Mouse (Mus musculus): ENCODE data around the gene Mrgprb5.
"Not testable (repeated sequence)": the region's sequence is repeated elsewhere in the genome, so short reads cannot be mapped to it uniquely, and the experiment has no call there.

The Mrgprb5 gene

DNA sequence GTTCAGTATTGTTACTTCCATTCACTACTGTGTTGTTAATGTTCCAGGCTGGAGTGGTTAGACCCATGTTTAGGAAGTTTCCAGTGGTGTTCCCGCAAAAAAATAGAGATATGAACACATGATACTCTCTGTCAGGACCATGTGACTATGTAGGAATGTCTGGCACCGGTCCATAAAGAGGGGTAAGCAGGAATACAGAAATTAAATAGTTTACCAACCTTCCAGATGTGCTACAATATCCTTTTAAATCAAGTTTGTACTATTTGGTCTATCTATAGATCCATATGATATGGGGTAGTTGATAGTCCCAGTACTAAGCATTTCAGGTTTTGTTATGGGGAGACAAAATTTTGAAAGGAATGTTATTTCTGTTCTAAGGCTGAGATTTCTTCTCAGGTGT, at the start of gene Mrgprb5:
Gene Mrgprb5, minus strand, starts transcription at position 101 of the 400 bp plus-strand sequence.
- DNase-seq (ENCODE audit: low spot score): no peak

DNA sequence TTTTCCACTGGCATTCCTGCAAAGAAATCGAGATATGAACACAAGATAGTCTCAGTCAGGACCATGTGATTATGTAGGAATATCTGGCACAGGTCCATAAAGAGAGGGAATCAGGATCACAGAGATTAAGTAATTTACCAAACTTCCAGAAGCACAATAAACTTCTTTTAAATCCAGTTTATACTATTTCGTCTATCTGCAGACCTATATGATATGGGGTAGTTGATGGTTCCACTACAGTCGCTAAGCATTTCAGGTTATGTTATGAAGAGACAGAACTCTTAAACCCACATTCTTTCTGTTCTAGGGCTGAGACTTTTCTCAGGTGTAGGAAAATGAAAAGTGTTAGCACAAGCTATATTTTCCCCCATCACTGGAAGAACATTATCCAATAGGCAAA, 30.4 kb upstream of the Mrgprb5 start, which contains the start of gene Mrgprb4:
Gene Mrgprb4, minus strand, starts transcription at position 101 of the 400 bp plus-strand sequence.
- no peak for DNase-seq (ENCODE audit: low spot score)

DNA sequence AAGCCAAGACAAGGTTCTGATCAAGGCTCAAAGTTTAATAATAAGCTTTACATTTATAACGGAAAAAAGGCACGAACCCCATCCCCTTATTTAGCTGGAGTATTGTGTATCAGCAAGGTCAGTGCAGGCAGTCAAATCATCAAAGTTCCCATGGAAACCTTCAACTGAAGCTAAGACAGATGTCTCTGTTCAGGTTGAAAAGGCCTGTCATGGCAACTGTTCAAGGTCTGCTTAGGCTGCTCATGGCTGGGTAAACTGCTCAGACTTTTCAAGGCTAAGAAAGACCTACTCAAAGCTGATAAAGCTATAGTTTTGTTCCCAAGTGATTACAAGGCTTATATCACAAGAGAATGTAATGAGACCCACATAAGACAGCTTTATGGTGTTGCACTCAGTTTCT, 1.3 kb downstream of the Mrgprb5 start:
- no peak for DNase-seq (ENCODE audit: low spot score)

DNA sequence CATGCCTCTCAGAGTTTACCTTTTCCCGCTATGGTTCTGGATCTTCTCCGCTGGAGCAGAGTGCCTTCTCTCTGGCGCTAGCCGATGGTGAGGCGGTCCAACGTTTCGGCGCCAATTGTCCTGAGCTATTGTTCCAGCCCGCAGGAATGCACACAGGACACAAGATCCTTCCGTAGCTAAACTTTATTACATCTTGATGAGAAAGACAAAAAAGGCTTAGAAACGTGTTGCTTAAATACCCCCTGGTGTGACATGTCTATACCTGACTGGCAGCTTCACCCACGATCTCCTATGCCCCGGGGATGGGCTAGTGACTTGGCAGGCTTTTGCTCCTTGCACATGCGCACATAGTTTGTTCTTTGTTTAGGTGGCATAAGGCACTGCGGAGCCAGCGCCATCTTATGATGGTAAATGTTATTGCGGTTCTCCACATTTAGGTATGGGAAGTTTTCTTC, 30.5 kb downstream of the Mrgprb5 start:
- no peak for DNase-seq (ENCODE audit: low spot score)

DNA sequence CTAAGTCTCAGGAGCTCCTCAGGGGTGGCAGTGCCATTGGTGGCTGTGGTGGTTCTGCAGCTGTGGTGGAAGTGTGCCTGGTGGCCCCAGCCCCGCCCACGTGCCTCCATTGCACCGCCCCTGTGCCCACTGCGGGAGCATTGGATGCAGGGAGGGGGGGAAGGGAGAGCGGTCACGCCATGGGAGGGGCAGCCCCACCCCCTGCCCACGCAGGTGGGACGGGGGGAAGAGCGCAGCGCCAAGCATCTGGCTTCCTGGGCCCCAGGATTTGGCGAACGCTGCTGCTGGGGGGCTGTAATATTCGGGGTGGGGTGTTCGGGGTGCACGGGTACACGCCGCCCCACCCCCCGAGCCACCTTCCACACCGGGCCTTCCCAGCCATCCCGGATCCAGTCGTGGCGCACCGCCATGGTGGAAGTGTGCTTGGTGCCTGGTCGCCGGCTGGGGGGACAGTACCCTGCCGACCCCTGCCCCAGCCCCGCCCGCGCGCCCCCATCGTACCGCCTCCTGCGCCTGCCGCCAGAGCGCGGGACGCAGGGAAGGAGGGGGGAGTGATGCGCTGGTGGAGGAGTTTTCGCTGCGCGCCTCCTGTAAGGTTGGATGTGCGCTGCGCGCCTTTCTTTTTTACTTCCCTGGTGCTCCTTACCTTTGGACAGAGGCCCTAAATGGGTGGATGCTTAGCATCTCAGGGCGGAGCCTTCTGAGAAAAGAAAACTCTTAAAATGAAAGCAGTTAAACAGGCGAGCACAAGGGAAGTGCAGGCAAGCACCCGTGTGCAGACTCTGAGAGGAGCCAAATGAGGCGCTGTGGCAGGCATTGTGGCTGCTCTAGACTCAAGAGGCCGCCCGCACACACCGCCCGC, 31.4 kb downstream of the Mrgprb5 start:
- peak; percentile 81 for DNase-seq (ENCODE audit: low spot score)

DNA sequence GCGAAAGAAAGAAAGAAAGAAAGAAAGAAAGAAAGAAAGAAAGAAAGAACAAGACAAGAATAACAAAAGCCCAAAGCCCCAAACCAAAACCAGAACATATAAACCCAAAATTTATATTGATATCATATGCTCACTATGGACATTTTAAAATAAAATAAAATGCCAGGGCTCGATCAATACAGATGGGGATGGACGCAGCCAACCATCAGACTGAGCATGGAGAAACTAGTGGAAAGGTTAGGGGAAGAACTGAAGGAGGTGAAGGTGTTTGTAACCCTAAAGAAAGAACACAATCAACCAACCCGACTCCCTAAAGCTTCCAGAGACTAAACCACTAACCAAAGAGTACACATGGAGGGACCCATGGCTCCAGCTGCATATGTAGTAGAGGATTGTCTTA, 36.1 kb downstream of the Mrgprb5 start:
- DNase-seq (ENCODE audit: low spot score): no peak

DNA sequence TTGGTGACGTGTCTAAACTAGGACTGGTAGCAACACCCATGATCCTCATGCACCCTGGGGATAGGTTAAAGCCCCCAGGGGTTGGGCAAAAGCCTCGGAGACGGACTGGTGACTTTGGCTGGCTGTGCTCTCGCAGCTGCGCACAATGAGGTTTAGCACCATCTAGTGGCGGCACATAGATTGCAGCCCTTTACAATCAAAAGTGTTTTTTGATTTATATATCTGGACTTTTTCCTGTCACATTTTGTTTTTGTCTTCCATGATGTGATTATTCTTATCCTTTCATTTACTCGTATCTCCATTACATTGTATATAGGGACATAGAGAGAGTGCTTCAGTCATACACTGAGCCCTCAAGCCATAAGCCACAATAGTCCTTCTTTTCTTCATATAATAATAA, 36.6 kb downstream of the Mrgprb5 start:
- not testable (repeated sequence) for DNase-seq (ENCODE audit: low spot score)

DNA sequence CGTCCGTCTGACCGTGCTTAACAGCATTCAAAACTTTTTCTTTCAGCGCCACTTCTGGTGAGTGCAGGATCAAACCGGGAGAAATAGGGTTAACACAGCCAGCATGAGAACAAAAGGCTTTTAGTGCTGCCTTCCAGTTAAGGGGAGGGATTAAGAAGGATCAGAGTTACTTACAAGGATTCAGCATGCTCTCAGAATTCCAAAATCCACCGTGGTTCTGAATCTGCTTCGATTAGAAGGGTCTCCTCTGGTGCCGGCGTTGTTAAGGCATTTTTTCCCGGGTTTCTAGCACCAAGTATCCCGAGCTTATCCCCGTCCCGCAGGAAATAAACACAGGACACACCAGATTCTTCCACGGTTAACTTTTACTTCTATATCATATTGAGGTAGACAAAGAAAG, 37.0 kb downstream of the Mrgprb5 start:
- DNase-seq (ENCODE audit: low spot score): not testable (repeated sequence)

DNA sequence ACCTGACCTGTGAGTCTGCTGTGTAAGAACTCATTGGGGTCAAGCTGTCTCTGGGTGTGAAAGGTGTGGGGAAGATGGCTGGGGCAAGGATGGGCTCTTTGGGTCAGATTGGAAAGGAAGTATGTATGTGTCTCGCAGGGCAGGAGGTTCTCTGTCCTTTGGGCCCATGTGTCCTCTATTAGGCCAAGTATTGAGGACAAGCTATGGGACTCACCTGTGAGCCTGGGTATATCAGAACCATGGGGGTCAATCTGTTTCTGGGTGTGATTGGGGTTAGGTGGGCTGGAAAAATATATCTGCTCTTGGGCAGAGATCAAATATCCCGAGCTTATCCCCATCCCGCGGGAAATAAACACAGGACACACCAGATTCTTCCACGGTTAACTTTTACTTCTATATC, 45.0 kb downstream of the Mrgprb5 start:
- DNase-seq (ENCODE audit: low spot score): no peak

Measured in testis, postnatal 10 days (tissue).